In genomic region chr4:141766668-141767352, GRCm38 (mm10) we compare ENCODE assay signal across 8 mouse cellular contexts. TPM values are rescaled to one million over a fixed set of nuclear protein-coding genes. Genes with fewer than 3 reads are reported as not detected.
DNase-seq lines count a peak whose midpoint lies in the region; ATAC-seq and TF ChIP-seq lines count a peak whose summit lies in the region.

No protein-coding gene starts in this region.

- peak; percentile 42 for DNase-seq in ovary, adult 18-20 months (ENCODE audit: low spot score)
- DNase-seq in ovary, postnatal 10 days (ENCODE audit: low spot score) = no peak
- DNase-seq in cerebellum, postnatal 10 days = peak; percentile 77 to 83
- DNase-seq in heart, postnatal 10 days = peak; percentile 74 to 78
- peak; percentile 69 for DNase-seq in limb, embryonic 14.5 days (ENCODE audit: low spot score)
- no peak for DNase-seq in adrenal gland, postnatal 36 days
- DNase-seq in left cerebral cortex, postnatal 36 days (ENCODE audit: low spot score in 2 of 2) = no peak

- H3K4me1 ChIP-seq in limb, embryonic 14.5 days (ENCODE audit: control insufficient read depth, insufficient read depth, low read length) = peaks cover 21% of the 10 kb centered on the region
- H3K4me1 ChIP-seq in stomach, embryonic 14.5 days (ENCODE audit: control insufficient read depth, insufficient read depth, low read length) = peaks cover 11% of the 10 kb centered on the region

- peaks cover 87% of the 10 kb centered on the region for H3K36me3 ChIP-seq in limb, embryonic 14.5 days (ENCODE audit: control insufficient read depth, insufficient read depth, low read length)
- peaks cover 55% of the 10 kb centered on the region for H3K36me3 ChIP-seq in stomach, embryonic 14.5 days (ENCODE audit: control insufficient read depth, insufficient read depth, low read length)

- peak overlapping the region; percentile 26; the same call in 1 of the 2 replicates for H3K4me2 ChIP-seq in limb, embryonic 14.5 days (replicated peaks; ENCODE audit: low read depth, low read length, severe bottlenecking)
- H3K4me2 ChIP-seq in stomach, embryonic 14.5 days (replicated peaks; ENCODE audit: low read depth, low read length) = no peak overlapping the region; the same call in 1 of the 2 replicates

- TF ChIP-seq POLR2A in limb, embryonic 14.5 days (IDR thresholded peaks at IDR 0.05; ENCODE audit: borderline replicate concordance, extremely low read depth, insufficient read depth, insufficient read length) = no peak

- H3K27me3 ChIP-seq in limb, embryonic 14.5 days (ENCODE audit: control insufficient read depth, insufficient read depth, low read length) = no peaks in the 10 kb centered on the region
- no peaks in the 10 kb centered on the region for H3K27me3 ChIP-seq in stomach, embryonic 14.5 days (ENCODE audit: control insufficient read depth, insufficient read depth, low read length)

- H3K27ac ChIP-seq in limb, embryonic 14.5 days (replicated peaks; ENCODE audit: low read depth, low read length) = peak overlapping the region; percentile 80
- H3K27ac ChIP-seq in stomach, embryonic 14.5 days (ENCODE audit: low read length) = peak overlapping the region; percentile 80

- intact Hi-C loops in heart, postnatal 10 days (cut with DNase I) = loop anchor here (2.0 kb wide), 1 partner anchor 50 kb away; no protein-coding TSS in a partner anchor
- intact Hi-C loops in left cerebral cortex, postnatal 36 days (cut with DNase I) = no loop called here

- 35% methylated on average over 19 of the region's 19 CpGs for WGBS in limb, embryonic 14.5 days
- 46% methylated on average over 19 of the region's 19 CpGs for WGBS in stomach, embryonic 14.5 days

- H3K4me3 ChIP-seq in limb, embryonic 14.5 days (replicated peaks; ENCODE audit: low read length) = peak overlapping the region; percentile 5; the same call in 1 of the 2 replicates
- no peak overlapping the region for H3K4me3 ChIP-seq in stomach, embryonic 14.5 days (ENCODE audit: low read depth, low read length)

- H3K9me3 ChIP-seq in limb, embryonic 14.5 days (ENCODE audit: control insufficient read depth, low read length) = no peaks in the 10 kb centered on the region
- no peaks in the 10 kb centered on the region for H3K9me3 ChIP-seq in stomach, embryonic 14.5 days (ENCODE audit: control insufficient read depth, low read depth, low read length)

- ATAC-seq in limb, embryonic 14.5 days (ENCODE audit: low FRiP score, low read depth) = peak; percentile 71
- peak; percentile 66; the same call in 1 of the 2 replicates for ATAC-seq in stomach, embryonic 14.5 days (ENCODE audit: insufficient number of reproducible peaks, insufficient read depth, low FRiP score, low read depth)

- no peak overlapping the region for H3K9ac ChIP-seq in limb, embryonic 14.5 days (ENCODE audit: low read depth, low read length, severe bottlenecking)
- H3K9ac ChIP-seq in stomach, embryonic 14.5 days (replicated peaks; ENCODE audit: low read depth, low read length) = no peak overlapping the region

RNA-seq across cellular contexts. Expression of gene Agmat, which starts 20.3 kb away (rescaled TPM):
- under 1 TPM; 0.48 to 0.79 TPM for total RNA-seq in heart, postnatal 10 days (2021)
- polyA plus RNA-seq in limb, embryonic 14.5 days (2012; rRNA removed) = 0.21 TPM in 1 of 2 replicates, not detected in the other
- polyA plus RNA-seq in limb, embryonic 14.5 days (2014; fragmentation: Nextera tagmentation; extraction: Ambion mirVana) = not detected in 2 replicates
- not detected in 2 replicates for polyA plus RNA-seq in stomach, embryonic 14.5 days (2014; fragmentation: Nextera tagmentation; extraction: Ambion mirVana)
- total RNA-seq in adrenal gland, postnatal 36 days (2021) = 10 to 100 TPM; 35.7 to 41.3 TPM
- 1 to 10 TPM; 1.1 to 1.3 TPM for total RNA-seq in left cerebral cortex, postnatal 36 days (2021)

RNA-seq across cellular contexts. Expression of gene Dnajc16, which starts 23.9 kb away (rescaled TPM):
- 10 to 100 TPM; 17.6 to 18.0 TPM for total RNA-seq in heart, postnatal 10 days (2021)
- 11.9 and 12.4 TPM in 2 replicates for polyA plus RNA-seq in limb, embryonic 14.5 days (2012; rRNA removed)
- 2.8 and 3.2 TPM in 2 replicates for polyA plus RNA-seq in limb, embryonic 14.5 days (2014; fragmentation: Nextera tagmentation; extraction: Ambion mirVana)
- polyA plus RNA-seq in stomach, embryonic 14.5 days (2014; fragmentation: Nextera tagmentation; extraction: Ambion mirVana) = 3.7 and 5.0 TPM in 2 replicates
- total RNA-seq in adrenal gland, postnatal 36 days (2021) = 10 to 100 TPM; 23.6 to 26.0 TPM
- total RNA-seq in left cerebral cortex, postnatal 36 days (2021) = 10 to 100 TPM; 39.7 to 41.9 TPM

RNA-seq across cellular contexts. Expression of gene Casp9, which starts 26.6 kb away (rescaled TPM):
- total RNA-seq in heart, postnatal 10 days (2021) = 10 to 100 TPM; 10.5 to 12.4 TPM
- 20.4 and 24.8 TPM in 2 replicates for polyA plus RNA-seq in limb, embryonic 14.5 days (2012; rRNA removed)
- 11.2 and 13.8 TPM in 2 replicates for polyA plus RNA-seq in limb, embryonic 14.5 days (2014; fragmentation: Nextera tagmentation; extraction: Ambion mirVana)
- 18.0 and 19.3 TPM in 2 replicates for polyA plus RNA-seq in stomach, embryonic 14.5 days (2014; fragmentation: Nextera tagmentation; extraction: Ambion mirVana)
- total RNA-seq in adrenal gland, postnatal 36 days (2021) = 10 to 100 TPM; 16.8 to 24.3 TPM
- total RNA-seq in left cerebral cortex, postnatal 36 days (2021) = 10 to 100 TPM; 20.9 to 26.9 TPM

RNA-seq across cellular contexts. Expression of gene Ddi2, which starts 43.6 kb away (rescaled TPM):
- 10 to 100 TPM; 38.5 to 41.1 TPM for total RNA-seq in heart, postnatal 10 days (2021)
- 21.9 and 22.1 TPM in 2 replicates for polyA plus RNA-seq in limb, embryonic 14.5 days (2012; rRNA removed)
- polyA plus RNA-seq in limb, embryonic 14.5 days (2014; fragmentation: Nextera tagmentation; extraction: Ambion mirVana) = 18.5 and 20.0 TPM in 2 replicates
- polyA plus RNA-seq in stomach, embryonic 14.5 days (2014; fragmentation: Nextera tagmentation; extraction: Ambion mirVana) = 18.8 and 19.6 TPM in 2 replicates
- total RNA-seq in adrenal gland, postnatal 36 days (2021) = 10 to 100 TPM; 56.6 to 58.9 TPM
- 10 to 100 TPM; 39.4 to 44.1 TPM for total RNA-seq in left cerebral cortex, postnatal 36 days (2021)

RNA-seq across cellular contexts. Expression of gene Cela2a, which starts 59.1 kb away (rescaled TPM):
- total RNA-seq in heart, postnatal 10 days (2021) = under 1 TPM in 1 of 2 experiments, not detected in 1; 0.87 TPM
- 0.19 and 0.47 TPM in 2 replicates for polyA plus RNA-seq in limb, embryonic 14.5 days (2012; rRNA removed)
- not detected in 2 replicates for polyA plus RNA-seq in limb, embryonic 14.5 days (2014; fragmentation: Nextera tagmentation; extraction: Ambion mirVana)
- polyA plus RNA-seq in stomach, embryonic 14.5 days (2014; fragmentation: Nextera tagmentation; extraction: Ambion mirVana) = 0.73 TPM in 1 of 2 replicates, not detected in the other
- not detected for total RNA-seq in adrenal gland, postnatal 36 days (2021)
- not detected for total RNA-seq in left cerebral cortex, postnatal 36 days (2021)

Comparison
In these comparisons a context has a peak if more than half of its experiments do, and no peak if none do; other contexts are left out.
1. DNase-seq: peak in ovary, adult 18-20 months (single experiment), cerebellum, postnatal 10 days (2 of 2), heart, postnatal 10 days (2 of 2) and limb, embryonic 14.5 days (single experiment); none in ovary, postnatal 10 days (single experiment), adrenal gland, postnatal 36 days (0 of 2) and left cerebral cortex, postnatal 36 days (0 of 2).
2. RNA of gene Agmat, which starts 20.3 kb away (total RNA-seq): 35.7 to 41.3 TPM in adrenal gland, postnatal 36 days; 1.1 to 1.3 TPM in left cerebral cortex, postnatal 36 days and 0.48 to 0.79 TPM in heart, postnatal 10 days; every median in the first group is over 10 times any median in the second.